Mouse (Mus musculus): ENCODE data around the gene Cenpj.

The Cenpj gene

GRCm38 (mm10) chr14:56575416-56575815, at the start of gene Cenpj, which contains the start of gene Parp4:
Gene Cenpj, minus strand, starts transcription at chr14:56575425.
Gene Parp4, plus strand, starts transcription at chr14:56575619.
- DNase-seq, result peak; percentile 74

GRCm38 (mm10) chr14:56620425-56620824, 45.2 kb upstream of the Cenpj start:
- no peak for DNase-seq

GRCm38 (mm10) chr14:56617470-56617869, 42.2 kb upstream of the Cenpj start:
- no peak for DNase-seq

DNA sequence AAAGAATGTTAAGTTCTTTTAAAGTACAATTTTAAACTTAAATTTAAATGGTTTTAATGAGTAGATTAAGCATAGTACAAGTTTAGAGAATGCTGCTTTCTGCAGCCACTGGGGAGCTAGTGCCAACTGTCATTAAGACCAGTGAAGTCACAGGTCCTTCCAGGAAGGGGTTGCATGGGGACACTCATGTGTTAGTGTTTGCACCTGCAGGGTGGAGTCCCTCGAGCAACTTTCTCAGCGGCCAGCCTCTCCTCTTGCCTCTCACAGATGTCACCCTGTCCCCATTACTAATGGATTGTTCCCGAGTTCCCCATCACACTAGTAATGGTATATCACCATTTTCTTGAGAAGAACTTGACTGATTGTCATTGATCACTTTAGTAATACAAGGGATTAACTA, 38.0 kb upstream of the Cenpj start:
- DNase-seq, result no peak

- DNase-seq, result no peak
Observed at GRCm38 (mm10) chr14:56605136-56605535, 29.9 kb upstream of the Cenpj start.

DNA sequence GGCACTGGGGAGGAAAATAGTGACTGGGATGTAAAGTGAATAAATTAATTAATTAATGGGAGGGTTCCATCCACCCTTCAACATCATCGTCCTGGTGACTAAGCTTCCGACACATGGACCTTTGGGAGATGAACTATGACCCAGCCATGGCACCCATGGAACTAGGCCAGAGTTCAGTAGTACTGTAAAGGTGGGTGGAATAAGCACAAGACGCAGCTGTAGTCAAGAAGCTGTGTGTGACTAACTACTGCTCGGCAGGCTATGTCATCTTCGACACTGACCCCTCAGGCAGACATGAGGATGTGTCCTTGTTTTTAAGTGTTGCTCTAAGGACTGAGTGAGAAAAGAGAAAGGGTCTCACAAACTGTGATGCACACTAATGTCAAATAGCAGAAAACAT, 29.2 kb upstream of the Cenpj start:
- no peak for DNase-seq

GRCm38 (mm10) chr14:56602069-56602468, 26.8 kb upstream of the Cenpj start:
- no peak for DNase-seq

- no peak for DNase-seq
Observed at GRCm38 (mm10) chr14:56598759-56599158, 23.5 kb upstream of the Cenpj start.

GRCm38 (mm10) chr14:56594811-56595210, 19.6 kb upstream of the Cenpj start:
- DNase-seq, result no peak

DNA sequence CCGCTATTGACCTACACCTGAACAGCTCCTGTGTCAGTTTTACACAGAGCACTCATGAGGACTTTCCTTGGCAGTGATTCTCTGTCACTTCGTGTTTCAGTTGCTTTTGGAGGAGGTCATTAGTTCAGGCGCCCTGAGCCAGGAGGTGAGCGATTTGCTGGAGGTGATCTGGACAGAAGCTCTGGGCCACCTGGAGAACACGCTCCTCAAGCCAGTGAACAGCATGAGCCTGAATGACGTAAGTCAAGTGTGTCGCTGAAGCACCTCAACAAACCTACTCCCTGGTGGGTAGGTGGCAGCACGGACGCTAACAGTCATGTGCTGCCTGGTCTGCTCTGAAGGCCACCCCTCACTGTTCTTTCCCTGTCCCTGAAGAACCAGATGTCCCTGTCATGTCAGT, 17.0 kb upstream of the Cenpj start:
- peak; percentile 60 for DNase-seq

DNA sequence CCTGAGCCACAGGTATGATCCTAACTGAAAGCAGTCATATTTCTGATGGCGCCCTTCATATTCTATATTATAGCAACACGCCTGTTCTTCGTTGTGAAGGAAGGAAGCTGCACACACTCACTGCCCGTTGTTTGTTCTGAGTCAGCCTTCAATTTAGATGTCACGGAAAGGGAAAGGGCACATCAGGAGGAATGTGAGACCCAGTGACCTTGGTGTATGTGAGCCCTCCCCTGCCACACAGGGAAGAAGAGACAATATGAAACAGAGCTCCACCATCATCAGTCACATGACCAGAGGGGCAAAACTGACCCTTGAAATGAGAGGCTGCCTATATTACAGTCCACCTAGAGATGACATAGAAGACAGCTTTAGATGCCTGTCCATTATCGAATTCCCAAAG, 7.1 kb upstream of the Cenpj start:
- DNase-seq, result no peak

GRCm38 (mm10) chr14:56581117-56581516, 5.9 kb upstream of the Cenpj start:
- no peak for DNase-seq

DNA sequence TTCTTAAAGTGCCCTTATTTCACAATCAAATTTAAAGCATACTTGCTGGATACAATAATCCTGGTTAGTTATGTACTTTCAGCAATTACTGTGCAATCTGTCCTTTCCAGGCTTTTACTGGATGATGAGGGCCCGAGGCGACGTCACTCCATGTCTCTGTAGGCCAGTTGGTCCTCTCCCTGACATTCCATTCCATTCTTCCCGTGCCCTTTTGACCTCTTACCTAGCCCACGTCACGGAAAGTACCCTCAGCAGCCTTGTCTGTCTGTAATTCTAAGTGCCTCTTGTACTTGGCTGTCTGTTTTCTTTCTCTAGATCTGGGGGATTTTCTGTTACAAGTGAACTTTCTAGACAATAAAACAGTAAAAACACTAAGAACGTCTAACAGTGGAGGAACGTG, 3.8 kb upstream of the Cenpj start:
- no peak for DNase-seq

DNA sequence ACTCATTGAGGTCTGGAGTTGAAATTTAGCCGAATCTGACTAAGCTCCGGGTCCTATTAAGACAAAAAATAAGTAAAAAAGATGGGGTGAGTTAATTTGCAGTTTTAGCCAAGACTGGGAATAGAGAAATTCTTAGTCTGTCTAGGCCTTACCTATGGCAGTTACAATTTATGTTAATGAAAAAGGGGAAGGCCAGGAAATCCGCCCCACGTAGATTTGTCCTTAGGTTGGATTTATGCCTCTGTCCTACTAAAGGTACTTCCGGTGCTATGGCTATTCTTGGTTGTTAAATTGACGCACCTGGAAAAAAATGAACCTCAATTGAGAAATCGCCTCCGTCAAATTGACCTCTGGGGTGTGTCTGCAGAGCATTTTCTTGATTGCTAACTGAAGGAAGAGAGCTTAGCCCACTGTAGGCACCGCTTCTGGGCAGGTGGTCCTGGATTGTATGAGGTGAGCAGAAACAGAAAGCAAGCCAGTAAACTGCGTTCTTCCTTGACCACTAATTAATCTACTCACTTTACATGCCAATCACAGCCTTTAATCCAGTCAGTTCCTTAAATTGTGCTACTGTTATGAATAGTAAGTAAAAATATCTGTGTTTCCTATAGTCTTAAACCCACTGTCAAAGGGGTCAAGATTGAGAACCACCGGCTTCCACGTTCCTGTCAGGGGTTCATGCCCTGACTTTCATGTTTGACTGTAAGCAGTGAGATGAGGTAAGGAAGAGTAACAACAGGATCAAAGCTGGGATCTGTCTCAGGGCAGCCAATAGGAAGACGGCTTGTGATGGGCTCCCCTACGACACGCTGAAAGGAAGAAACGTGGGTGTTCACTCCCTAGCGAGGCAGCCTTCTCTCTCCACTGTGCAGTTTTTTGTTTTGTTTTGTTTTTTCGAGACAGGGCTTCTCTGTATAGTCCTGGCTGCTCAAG, 1.0 kb upstream of the Cenpj start:
- no peak for DNase-seq

DNA sequence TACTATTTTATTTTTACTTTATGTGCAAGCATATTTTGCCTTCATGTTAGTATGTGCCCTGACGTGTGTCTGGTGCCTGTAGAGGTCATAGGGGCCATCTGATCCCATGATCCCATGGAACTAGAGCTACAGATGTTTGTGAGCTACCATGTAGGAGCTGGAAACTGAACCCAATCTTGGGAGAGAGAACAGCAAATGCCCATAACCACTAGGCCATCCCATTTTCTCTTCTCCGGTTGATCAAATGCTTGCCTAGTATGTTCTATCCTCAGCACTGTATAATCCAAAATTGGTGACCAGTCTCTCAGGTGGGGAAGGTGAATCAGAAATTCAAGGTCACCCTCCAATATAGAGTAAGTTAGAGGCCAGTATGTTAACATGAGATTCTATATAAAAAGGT, 2.7 kb downstream of the Cenpj start:
- no peak for DNase-seq

GRCm38 (mm10) chr14:56571310-56572093, 3.7 kb downstream of the Cenpj start:
- DNase-seq, result peak; percentile 97

DNA sequence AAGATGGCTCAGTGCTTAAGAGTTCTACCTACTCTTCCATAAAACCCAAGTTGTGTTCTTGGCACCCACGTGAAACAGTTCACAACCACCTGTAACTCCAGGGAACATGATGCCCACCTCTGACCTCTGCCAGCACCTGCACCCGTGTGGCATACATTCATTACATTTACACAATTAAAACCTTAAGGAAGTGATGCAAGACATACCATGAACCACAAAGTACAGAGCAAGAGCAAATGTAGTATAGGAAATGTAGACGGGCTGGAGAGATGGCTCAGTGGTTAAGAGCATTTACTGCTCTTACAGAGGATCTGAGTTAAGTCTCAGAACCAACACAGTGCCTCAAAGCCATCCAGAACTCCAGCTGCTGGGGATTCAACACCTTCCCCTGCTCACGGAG, 6.2 kb downstream of the Cenpj start:
- no peak for DNase-seq

DNA sequence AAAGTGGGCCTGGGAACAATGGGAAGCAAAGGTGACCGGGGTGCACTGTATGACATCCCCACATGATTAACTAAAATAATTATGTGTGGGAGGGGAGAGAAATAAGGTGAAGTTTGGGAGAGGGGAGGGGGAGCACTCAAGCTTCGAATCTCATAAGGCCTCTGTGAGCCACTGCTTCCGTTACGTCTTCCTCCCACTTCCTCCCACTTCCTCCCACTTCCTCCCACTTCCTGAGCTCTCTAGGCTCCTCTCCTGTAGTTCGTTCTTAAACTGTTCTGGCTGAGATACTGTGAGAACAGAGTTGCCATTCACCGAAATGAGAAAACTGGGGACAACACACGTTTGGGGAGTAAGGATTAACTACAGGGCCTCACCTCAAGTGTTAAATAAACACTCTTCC, 7.7 kb downstream of the Cenpj start:
- no peak for DNase-seq

DNA sequence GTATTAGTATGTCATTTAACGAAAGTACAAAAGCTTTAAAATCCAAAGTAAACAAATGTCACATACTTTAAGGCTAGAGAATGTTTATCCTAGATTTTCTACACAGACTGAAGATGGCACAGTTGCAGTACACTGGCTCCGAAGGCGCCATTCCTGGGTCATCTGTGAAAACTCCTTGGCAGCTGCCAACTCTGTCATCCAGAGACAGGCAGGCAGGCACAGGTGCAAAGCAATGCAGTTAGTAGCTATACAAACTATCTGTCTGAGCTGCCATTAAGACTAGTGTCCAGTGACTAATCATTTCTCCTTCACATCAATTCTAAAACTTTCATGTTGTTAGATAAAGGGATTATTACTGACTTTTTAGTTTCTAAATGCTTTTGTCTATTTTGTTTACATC, 16.1 kb downstream of the Cenpj start:
- DNase-seq, result no peak

DNA sequence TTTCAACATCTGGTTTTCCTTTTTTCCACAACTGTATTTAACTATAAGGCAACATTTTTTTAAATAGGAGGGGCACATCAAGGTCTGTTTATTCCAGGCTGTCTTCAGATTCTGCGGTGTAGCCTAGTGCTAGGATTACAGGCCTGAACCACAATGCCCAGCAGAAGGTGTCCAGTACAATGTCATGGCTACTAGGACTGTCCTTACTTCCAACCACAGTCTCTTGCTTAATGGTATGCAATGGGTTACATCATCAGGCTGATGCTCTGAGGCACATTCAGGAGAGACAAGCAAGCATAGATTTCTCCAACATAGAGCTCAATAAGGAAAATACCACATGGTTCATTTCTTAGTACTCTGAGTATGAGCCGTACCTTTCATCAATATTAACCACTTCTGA, 20.5 kb downstream of the Cenpj start:
- no peak for DNase-seq

GRCm38 (mm10) chr14:56553331-56553730, 21.9 kb downstream of the Cenpj start:
- no peak for DNase-seq

DNA sequence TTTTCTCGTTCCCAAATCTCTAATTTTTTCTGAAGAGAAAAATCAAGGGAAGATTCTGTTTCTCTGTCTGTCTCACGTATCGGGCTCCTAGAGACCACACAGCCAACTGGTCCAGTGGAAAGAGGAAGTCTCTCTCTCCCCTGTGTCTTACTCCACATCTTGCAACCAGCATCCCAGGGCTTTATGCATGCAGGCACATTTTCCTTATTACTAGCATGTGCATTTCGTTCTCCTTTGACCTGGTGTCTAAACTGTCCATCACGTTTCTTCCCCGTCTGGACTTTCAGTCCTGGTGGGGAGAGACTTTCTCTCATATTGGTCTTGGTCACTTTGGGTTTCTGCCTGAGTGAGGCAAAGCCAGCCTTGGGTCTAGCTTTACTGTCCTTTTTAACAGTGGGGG, 22.3 kb downstream of the Cenpj start:
- DNase-seq, result no peak

GRCm38 (mm10) chr14:56550960-56551359, 24.3 kb downstream of the Cenpj start:
- peak; percentile 95 for DNase-seq

GRCm38 (mm10) chr14:56545491-56545890, 29.7 kb downstream of the Cenpj start:
- no peak for DNase-seq

Measured in cerebellum, adult 9-10 months (tissue).